Mouse (Mus musculus): ENCODE measurements around the gene Fez1. TPM values are rescaled to one million over a fixed set of nuclear protein-coding genes. Genes with fewer than 3 reads are reported as not detected.

Gene Fez1
- polyA plus RNA-seq, 1 experiment from 2014 or later: 21.9 TPM

DNA sequence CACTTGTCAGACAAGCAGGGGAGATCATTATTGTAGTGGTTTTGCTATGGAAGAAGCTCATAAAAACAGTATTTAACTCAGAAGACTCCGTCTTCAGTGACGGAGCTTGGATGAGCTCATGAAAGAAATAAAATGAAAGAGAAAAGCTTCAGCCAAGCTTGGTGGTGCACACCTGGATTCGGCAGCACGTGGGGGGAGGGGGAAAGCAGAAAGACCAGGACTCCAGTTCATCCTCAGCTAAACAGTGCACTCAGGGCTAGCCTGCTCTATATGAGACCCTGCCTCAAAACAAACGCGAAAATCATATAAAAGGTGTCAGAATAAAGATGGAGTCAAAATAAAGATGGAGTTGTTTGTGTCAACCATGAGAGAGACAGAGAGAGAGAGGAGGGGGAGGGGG is 18.3 kb upstream of the Fez1 start:
- WGBS: 77% methylated on average over 6 of the region's 6 CpGs
- Histone ChIP-seq H3K4me1 (replicated peaks; ENCODE audit: control insufficient read depth, insufficient read depth, low read length) (no peaks in the 10 kb centered on the region; the same call in 1 of the 2 replicates), H3K4me2 (ENCODE audit: low read length) (no peak overlapping the region), H3K9me3 (ENCODE audit: control insufficient read depth, low read length) (no peaks in the 10 kb centered on the region), H3K4me3 (ENCODE audit: low read depth, low read length) (no peak overlapping the region), H3K27ac (ENCODE audit: low read depth) (no peak overlapping the region), H3K36me3 (ENCODE audit: control insufficient read depth, insufficient read depth, low read length) (no peaks in the 10 kb centered on the region), H3K9ac (ENCODE audit: low read length) (no peak overlapping the region), H3K27me3 (replicated peaks; ENCODE audit: control insufficient read depth, insufficient read depth, low read length) (no peaks in the 10 kb centered on the region)
- no peak for ATAC-seq (replicated peaks; ENCODE audit: low FRiP score, low TSS enrichment, low read depth)
- DNase-seq (ENCODE audit: low spot score): no peak

DNA sequence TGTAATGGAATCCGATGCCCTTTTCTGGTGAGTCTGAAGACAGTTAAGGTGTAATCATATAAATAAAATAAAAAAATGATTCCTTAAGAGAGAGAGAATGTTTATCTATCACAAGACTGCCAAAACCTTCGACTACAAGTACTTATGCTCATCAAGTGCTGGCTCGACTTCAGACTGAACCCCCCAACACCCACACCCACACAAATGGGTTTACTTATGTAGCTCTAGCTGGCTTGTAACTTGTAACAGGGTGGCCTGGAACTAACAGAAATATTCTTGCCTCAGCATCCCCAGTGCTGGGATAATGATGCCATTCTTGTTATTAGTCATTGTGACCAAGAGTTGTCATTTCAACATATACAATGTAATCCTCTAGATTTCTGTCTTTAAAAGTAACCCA is 17.7 kb upstream of the Fez1 start:
- no peak overlapping the region for H3K4me2 ChIP-seq (ENCODE audit: low read length)
- no peaks in the 10 kb centered on the region for H3K36me3 ChIP-seq (ENCODE audit: control insufficient read depth, insufficient read depth, low read length)
- 76% methylated on average over 3 of the region's 3 CpGs for WGBS
- H3K27me3 ChIP-seq (replicated peaks; ENCODE audit: control insufficient read depth, insufficient read depth, low read length): no peaks in the 10 kb centered on the region
- no peak for DNase-seq (ENCODE audit: low spot score)
- H3K4me3 ChIP-seq (ENCODE audit: low read depth, low read length): no peak overlapping the region
- no peaks in the 10 kb centered on the region; the same call in 1 of the 2 replicates for H3K4me1 ChIP-seq (replicated peaks; ENCODE audit: control insufficient read depth, insufficient read depth, low read length)
- H3K27ac ChIP-seq (ENCODE audit: low read depth): no peak overlapping the region
- no peak for ATAC-seq (replicated peaks; ENCODE audit: low FRiP score, low TSS enrichment, low read depth)
- no peaks in the 10 kb centered on the region for H3K9me3 ChIP-seq (ENCODE audit: control insufficient read depth, low read length)
- no peak overlapping the region for H3K9ac ChIP-seq (ENCODE audit: low read length)

DNA sequence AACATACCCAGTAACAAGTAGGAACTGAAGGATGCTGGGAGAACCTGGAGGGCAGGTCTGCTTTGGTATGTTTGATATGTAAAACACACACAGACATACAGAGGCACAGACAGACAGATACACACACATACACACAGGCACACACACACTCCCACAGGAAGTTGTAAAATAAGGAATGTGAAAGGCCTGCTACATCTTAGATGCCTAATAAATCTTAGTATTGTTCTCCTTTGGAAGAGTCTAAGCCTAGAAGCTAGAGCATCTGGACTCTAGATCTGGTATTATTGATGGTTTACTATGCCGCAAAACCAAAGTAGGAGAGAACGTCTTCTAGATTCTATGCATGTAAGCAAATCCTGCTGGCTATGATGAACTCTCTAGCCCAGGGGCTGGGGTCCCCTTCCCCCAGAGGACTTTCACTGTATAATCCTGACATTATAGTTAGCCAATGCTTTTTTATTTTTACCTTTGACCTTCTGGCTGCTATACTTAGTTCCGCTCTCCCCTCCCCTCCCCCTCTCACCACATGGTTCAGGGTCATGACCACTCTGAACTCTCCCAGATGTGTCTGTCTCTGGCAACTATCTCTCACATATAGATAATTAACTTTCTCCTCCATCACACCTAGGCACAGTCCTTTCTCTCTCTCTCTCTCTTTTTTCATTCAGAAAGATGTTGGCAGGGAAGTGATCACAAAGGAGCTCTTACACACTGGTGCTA is 16.2 kb upstream of the Fez1 start:
- no peaks in the 10 kb centered on the region for H3K27me3 ChIP-seq (replicated peaks; ENCODE audit: control insufficient read depth, insufficient read depth, low read length)
- no peaks in the 10 kb centered on the region; the same call in 1 of the 2 replicates for H3K4me1 ChIP-seq (replicated peaks; ENCODE audit: control insufficient read depth, insufficient read depth, low read length)
- 70% methylated on average over 3 of the region's 3 CpGs for WGBS
- H3K4me2 ChIP-seq (ENCODE audit: low read length): no peak overlapping the region
- no peaks in the 10 kb centered on the region for H3K36me3 ChIP-seq (ENCODE audit: control insufficient read depth, insufficient read depth, low read length)
- no peak overlapping the region for H3K4me3 ChIP-seq (ENCODE audit: low read depth, low read length)
- DNase-seq (ENCODE audit: low spot score) (no peak), ATAC-seq (replicated peaks; ENCODE audit: low FRiP score, low TSS enrichment, low read depth) (no peak)
- no peak overlapping the region for H3K9ac ChIP-seq (ENCODE audit: low read length)
- no peaks in the 10 kb centered on the region for H3K9me3 ChIP-seq (ENCODE audit: control insufficient read depth, low read length)
- no peak overlapping the region for H3K27ac ChIP-seq (ENCODE audit: low read depth)

DNA sequence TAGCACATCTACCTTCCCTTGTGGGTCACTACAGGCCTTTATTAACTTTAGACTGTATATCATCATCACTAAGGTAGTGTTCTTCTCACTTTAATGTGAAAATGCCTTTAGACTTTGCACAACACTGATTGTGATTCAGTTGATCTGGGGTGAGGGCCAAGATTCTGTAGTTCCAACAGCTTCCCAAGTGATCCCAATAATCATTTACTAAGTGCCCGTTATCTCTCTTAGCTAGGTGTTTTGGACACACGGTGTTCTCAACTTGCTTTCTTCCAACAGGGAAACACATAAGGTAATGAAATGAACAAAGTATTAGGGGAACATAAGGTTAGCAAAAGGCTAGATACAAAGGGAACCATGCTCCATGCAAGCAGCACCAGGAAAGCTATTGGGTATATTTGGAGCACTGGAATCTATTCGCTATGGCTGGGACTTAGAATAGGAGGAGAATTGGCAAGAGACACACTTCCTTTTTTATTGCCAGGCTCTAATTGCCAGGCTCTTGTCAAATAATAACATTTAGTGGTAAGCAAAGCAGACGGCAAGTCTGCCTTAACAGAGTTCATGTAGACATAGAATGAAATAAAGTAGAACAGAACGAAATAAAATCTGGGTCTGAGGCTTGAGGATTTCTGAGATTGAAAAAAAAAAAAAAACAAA is 13.4 kb upstream of the Fez1 start:
- 75% methylated on average over 5 of the region's 5 CpGs for WGBS
- Histone ChIP-seq H3K36me3 (ENCODE audit: control insufficient read depth, insufficient read depth, low read length) (no peaks in the 10 kb centered on the region), H3K4me3 (ENCODE audit: low read depth, low read length) (no peak overlapping the region), H3K27me3 (replicated peaks; ENCODE audit: control insufficient read depth, insufficient read depth, low read length) (no peaks in the 10 kb centered on the region), H3K4me2 (ENCODE audit: low read length) (no peak overlapping the region), H3K9ac (ENCODE audit: low read length) (no peak overlapping the region), H3K4me1 (replicated peaks; ENCODE audit: control insufficient read depth, insufficient read depth, low read length) (no peaks in the 10 kb centered on the region; the same call in 1 of the 2 replicates), H3K27ac (ENCODE audit: low read depth) (no peak overlapping the region), H3K9me3 (ENCODE audit: control insufficient read depth, low read length) (no peaks in the 10 kb centered on the region)
- no peak for ATAC-seq (replicated peaks; ENCODE audit: low FRiP score, low TSS enrichment, low read depth)
- DNase-seq (ENCODE audit: low spot score): no peak

DNA sequence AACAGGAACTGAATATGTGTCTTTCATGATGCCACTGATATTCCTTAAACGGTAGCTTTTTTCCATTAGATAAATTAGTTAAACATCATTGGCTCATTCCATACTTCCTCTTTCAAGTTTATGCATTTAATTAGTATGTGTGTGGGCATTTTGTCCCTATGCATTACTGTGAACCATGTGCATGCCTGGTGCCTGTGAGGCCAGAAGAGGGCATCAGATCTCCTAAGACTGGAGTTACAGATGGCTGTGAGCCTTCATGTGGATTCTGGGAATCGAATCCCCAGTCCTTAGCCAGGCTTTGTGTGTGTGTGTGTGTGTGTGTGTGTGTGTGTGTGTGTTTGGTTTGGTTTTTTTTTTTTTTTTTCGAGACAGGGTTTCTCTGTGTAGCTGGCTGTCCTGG is 7.2 kb upstream of the Fez1 start:
- H3K36me3 ChIP-seq (ENCODE audit: control insufficient read depth, insufficient read depth, low read length): no peaks in the 10 kb centered on the region
- no peak overlapping the region for H3K9ac ChIP-seq (ENCODE audit: low read length)
- H3K4me1 ChIP-seq (replicated peaks; ENCODE audit: control insufficient read depth, insufficient read depth, low read length): no peaks in the 10 kb centered on the region
- no peak overlapping the region for H3K4me3 ChIP-seq (ENCODE audit: low read depth, low read length)
- no peaks in the 10 kb centered on the region for H3K9me3 ChIP-seq (ENCODE audit: control insufficient read depth, low read length)
- no peak overlapping the region for H3K4me2 ChIP-seq (ENCODE audit: low read length)
- WGBS: 85% methylated on average over 2 of the region's 3 CpGs
- DNase-seq (ENCODE audit: low spot score) (no peak), ATAC-seq (replicated peaks; ENCODE audit: low FRiP score, low TSS enrichment, low read depth) (no peak)
- no peaks in the 10 kb centered on the region for H3K27me3 ChIP-seq (replicated peaks; ENCODE audit: control insufficient read depth, insufficient read depth, low read length)
- no peak overlapping the region for H3K27ac ChIP-seq (ENCODE audit: low read depth)

DNA sequence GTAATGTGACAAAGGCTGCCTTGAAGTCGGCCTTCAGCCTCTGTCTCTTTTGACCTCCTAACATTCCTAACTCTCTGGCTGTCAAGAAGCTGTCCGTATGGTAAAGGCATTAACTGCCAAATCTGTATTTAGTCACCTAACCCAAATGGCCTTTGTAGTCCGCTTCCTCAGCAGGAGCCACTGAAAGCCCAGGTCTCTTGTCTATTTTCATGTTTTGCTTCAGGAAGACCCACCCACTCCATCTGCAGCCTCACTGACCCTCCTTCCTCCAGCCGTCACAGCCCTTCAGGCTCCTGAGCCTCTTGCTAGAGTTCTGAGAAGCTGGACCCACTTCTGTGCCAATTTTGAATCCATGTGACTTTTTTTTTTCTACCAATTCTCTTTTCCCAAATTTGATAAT is 2.8 kb upstream of the Fez1 start:
- Histone ChIP-seq H3K27me3 (replicated peaks; ENCODE audit: control insufficient read depth, insufficient read depth, low read length) (no peaks in the 10 kb centered on the region), H3K27ac (ENCODE audit: low read depth) (no peak overlapping the region), H3K9ac (ENCODE audit: low read length) (no peak overlapping the region), H3K4me2 (ENCODE audit: low read length) (no peak overlapping the region), H3K9me3 (ENCODE audit: control insufficient read depth, low read length) (no peaks in the 10 kb centered on the region), H3K4me1 (replicated peaks; ENCODE audit: control insufficient read depth, insufficient read depth, low read length) (peaks cover 9% of the 10 kb centered on the region), H3K36me3 (ENCODE audit: control insufficient read depth, insufficient read depth, low read length) (no peaks in the 10 kb centered on the region), H3K4me3 (ENCODE audit: low read depth, low read length) (no peak overlapping the region)
- 72% methylated on average over 4 of the region's 4 CpGs for WGBS
- ATAC-seq (replicated peaks; ENCODE audit: low FRiP score, low TSS enrichment, low read depth) (no peak), DNase-seq (ENCODE audit: low spot score) (no peak)

DNA sequence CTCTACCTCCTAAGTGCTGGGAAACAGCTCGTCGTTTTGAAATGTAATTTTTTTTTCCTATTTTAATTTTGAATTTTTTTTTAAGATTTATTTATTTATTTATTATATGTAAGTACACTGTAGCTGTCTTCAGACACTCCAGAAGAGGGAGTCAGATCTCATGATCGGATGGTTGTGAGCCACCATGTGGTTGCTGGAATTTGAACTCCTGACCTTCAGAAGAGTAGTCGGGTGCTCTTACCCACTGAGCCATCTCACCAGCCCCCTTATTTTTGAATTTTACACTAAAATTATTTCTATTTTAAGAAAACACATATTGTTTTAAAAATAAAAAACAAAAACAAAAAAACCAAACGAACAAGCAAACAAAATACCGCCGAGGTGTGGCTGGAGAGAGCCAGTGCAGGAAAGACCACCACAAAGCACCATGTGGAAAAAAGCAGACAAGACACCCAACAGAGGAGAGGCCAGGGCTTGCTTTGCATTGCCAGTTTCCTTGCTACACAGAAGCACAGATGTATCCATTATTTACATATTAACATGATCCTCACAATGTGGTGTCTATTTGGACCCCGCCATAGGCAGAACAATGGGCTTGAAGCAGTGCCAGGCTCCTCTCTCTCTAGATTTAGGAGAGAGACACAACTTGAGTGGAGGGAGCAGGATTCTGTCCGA is 558 bp upstream of the Fez1 start:
- peak overlapping the region; percentile 20 for H3K4me2 ChIP-seq (ENCODE audit: low read length)
- no peaks in the 10 kb centered on the region for H3K36me3 ChIP-seq (ENCODE audit: control insufficient read depth, insufficient read depth, low read length)
- H3K9me3 ChIP-seq (ENCODE audit: control insufficient read depth, low read length): no peaks in the 10 kb centered on the region
- DNase-seq (ENCODE audit: low spot score) (no peak), ATAC-seq (replicated peaks; ENCODE audit: low FRiP score, low TSS enrichment, low read depth) (peak; percentile 77)
- no peak overlapping the region for H3K9ac ChIP-seq (ENCODE audit: low read length)
- H3K4me3 ChIP-seq (ENCODE audit: low read depth, low read length): no peak overlapping the region
- no peak overlapping the region for H3K27ac ChIP-seq (ENCODE audit: low read depth)
- 40% methylated on average over 9 of the region's 9 CpGs for WGBS
- peaks cover 9% of the 10 kb centered on the region for H3K4me1 ChIP-seq (replicated peaks; ENCODE audit: control insufficient read depth, insufficient read depth, low read length)
- H3K27me3 ChIP-seq (replicated peaks; ENCODE audit: control insufficient read depth, insufficient read depth, low read length): no peaks in the 10 kb centered on the region

DNA sequence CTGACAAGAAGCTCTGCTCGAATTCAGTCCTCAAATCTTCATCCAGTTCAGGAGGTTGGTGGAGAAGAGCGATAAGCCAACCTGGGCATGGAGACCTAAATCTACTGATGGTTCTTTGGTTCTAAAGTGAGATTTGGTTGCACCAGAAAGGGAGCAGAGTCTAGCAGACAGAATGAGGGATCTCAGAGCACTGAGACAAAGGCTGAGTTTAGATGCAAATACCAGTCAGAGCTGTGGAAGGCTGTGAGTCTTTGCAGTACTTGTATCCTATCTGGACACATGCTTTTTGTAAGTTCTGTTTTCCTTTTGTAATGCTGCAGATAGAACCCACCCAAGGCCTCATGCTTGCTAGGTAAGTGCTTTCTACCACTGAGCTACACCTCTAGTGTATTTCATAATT is 360 bp downstream of the Fez1 start:
- no peak for DNase-seq (ENCODE audit: low spot score)
- no peak overlapping the region for H3K4me3 ChIP-seq (ENCODE audit: low read depth, low read length)
- no peak overlapping the region; the same call in 1 of the 2 replicates for H3K27ac ChIP-seq (ENCODE audit: low read depth)
- H3K27me3 ChIP-seq (replicated peaks; ENCODE audit: control insufficient read depth, insufficient read depth, low read length): no peaks in the 10 kb centered on the region
- H3K36me3 ChIP-seq (ENCODE audit: control insufficient read depth, insufficient read depth, low read length): no peaks in the 10 kb centered on the region
- no peaks in the 10 kb centered on the region for H3K9me3 ChIP-seq (ENCODE audit: control insufficient read depth, low read length)
- ATAC-seq (replicated peaks; ENCODE audit: low FRiP score, low TSS enrichment, low read depth): no peak
- WGBS: 42% methylated on average over 2 of the region's 2 CpGs
- no peak overlapping the region for H3K9ac ChIP-seq (ENCODE audit: low read length)
- peak overlapping the region; percentile 20 for H3K4me2 ChIP-seq (ENCODE audit: low read length)
- peaks cover 9% of the 10 kb centered on the region for H3K4me1 ChIP-seq (replicated peaks; ENCODE audit: control insufficient read depth, insufficient read depth, low read length)
